Mouse (Mus musculus): Measurements from ENCODE around the gene Gm17364.
"Not testable (repeated sequence)": the region's sequence is repeated elsewhere in the genome, so short reads cannot be mapped to it uniquely, and the experiment has no call there.

The Gm17364 gene

GRCm38 (mm10) chr13:41273927-41274650, at the start of gene Gm17364:
TSS of gene Gm17364 (minus strand) at chr13:41273977.
- DNase-seq (ENCODE audit: low spot score in 2 of 2): no peak

GRCm38 (mm10) chr13:41321433-41321832, 47.7 kb upstream of the Gm17364 start:
- no peak for DNase-seq (ENCODE audit: low spot score in 2 of 2)

GRCm38 (mm10) chr13:41320749-41321148, 47.0 kb upstream of the Gm17364 start:
- DNase-seq (ENCODE audit: low spot score in 2 of 2): no peak

- DNase-seq (ENCODE audit: low spot score in 2 of 2): peak; percentile 76 to 91
These were observed 28.9 kb upstream of the Gm17364 start for GRCm38 (mm10) chr13:41302716-41303115.

GRCm38 (mm10) chr13:41300037-41300436, 26.3 kb upstream of the Gm17364 start:
- DNase-seq (ENCODE audit: low spot score in 2 of 2): no peak

GRCm38 (mm10) chr13:41298996-41299395, 25.2 kb upstream of the Gm17364 start:
- no peak for DNase-seq (ENCODE audit: low spot score in 2 of 2)

GRCm38 (mm10) chr13:41298533-41298932, 24.8 kb upstream of the Gm17364 start:
- DNase-seq (ENCODE audit: low spot score in 2 of 2): no peak

- no peak for DNase-seq (ENCODE audit: low spot score in 2 of 2)
These were observed 22.6 kb upstream of the Gm17364 start for GRCm38 (mm10) chr13:41296396-41296795.

GRCm38 (mm10) chr13:41295886-41296285, 22.1 kb upstream of the Gm17364 start:
- no peak for DNase-seq (ENCODE audit: low spot score in 2 of 2)

- no peak for DNase-seq (ENCODE audit: low spot score in 2 of 2)
These were observed 19.8 kb upstream of the Gm17364 start for GRCm38 (mm10) chr13:41293595-41293994.

- DNase-seq (ENCODE audit: low spot score in 2 of 2): no peak
These were observed 17.7 kb upstream of the Gm17364 start for GRCm38 (mm10) chr13:41291466-41291974.

GRCm38 (mm10) chr13:41286285-41286684, 12.5 kb upstream of the Gm17364 start:
- DNase-seq (ENCODE audit: low spot score in 2 of 2): no peak

- DNase-seq (ENCODE audit: low spot score in 2 of 2): no peak
These were observed 11.7 kb upstream of the Gm17364 start for GRCm38 (mm10) chr13:41285448-41285847.

- DNase-seq (ENCODE audit: low spot score in 2 of 2): peak; percentile 57 to 79
These were observed 9.5 kb upstream of the Gm17364 start for GRCm38 (mm10) chr13:41283256-41283655.

GRCm38 (mm10) chr13:41280696-41281095, 6.9 kb upstream of the Gm17364 start:
- no peak for DNase-seq (ENCODE audit: low spot score in 2 of 2)

- no peak for DNase-seq (ENCODE audit: low spot score in 2 of 2)
These were observed 5.9 kb downstream of the Gm17364 start for GRCm38 (mm10) chr13:41267827-41268408.

GRCm38 (mm10) chr13:41263304-41264006, 10.3 kb downstream of the Gm17364 start:
- no peak for DNase-seq (ENCODE audit: low spot score in 2 of 2)

- not testable (repeated sequence) for DNase-seq (ENCODE audit: low spot score in 2 of 2)
These were observed 12.2 kb downstream of the Gm17364 start for GRCm38 (mm10) chr13:41261617-41262016.

GRCm38 (mm10) chr13:41257851-41258250, 15.9 kb downstream of the Gm17364 start:
- no peak for DNase-seq (ENCODE audit: low spot score in 2 of 2)

- no peak for DNase-seq (ENCODE audit: low spot score in 2 of 2)
These were observed 16.8 kb downstream of the Gm17364 start for GRCm38 (mm10) chr13:41256962-41257361.

GRCm38 (mm10) chr13:41256126-41256525, 17.7 kb downstream of the Gm17364 start:
- DNase-seq (ENCODE audit: low spot score in 2 of 2): no peak

GRCm38 (mm10) chr13:41252736-41253135, 21.0 kb downstream of the Gm17364 start:
- no peak for DNase-seq (ENCODE audit: low spot score in 2 of 2)

- no peak for DNase-seq (ENCODE audit: low spot score in 2 of 2)
These were observed 21.6 kb downstream of the Gm17364 start for GRCm38 (mm10) chr13:41252141-41252540.
